Mouse (Mus musculus): Measurements from ENCODE around the gene Arid1a.
A peak's percentile ranks its signal among the peaks of the same experiment; 100 is the strongest.
"Not testable (repeated sequence)": the region's sequence is repeated elsewhere in the genome, so short reads cannot be mapped to it uniquely, and the experiment has no call there.

Gene Arid1a

GRCm38 (mm10) chr4:133656294-133656693 is 100.3 kb downstream of the Arid1a start:
- DNase-seq (ENCODE audit: extremely low read depth, insufficient read length, low spot score), result no peak

- DNase-seq (ENCODE audit: extremely low read depth, insufficient read length, low spot score), result not testable (repeated sequence)
These were observed 102.5 kb downstream of the Arid1a start for GRCm38 (mm10) chr4:133654070-133654469.

DNA sequence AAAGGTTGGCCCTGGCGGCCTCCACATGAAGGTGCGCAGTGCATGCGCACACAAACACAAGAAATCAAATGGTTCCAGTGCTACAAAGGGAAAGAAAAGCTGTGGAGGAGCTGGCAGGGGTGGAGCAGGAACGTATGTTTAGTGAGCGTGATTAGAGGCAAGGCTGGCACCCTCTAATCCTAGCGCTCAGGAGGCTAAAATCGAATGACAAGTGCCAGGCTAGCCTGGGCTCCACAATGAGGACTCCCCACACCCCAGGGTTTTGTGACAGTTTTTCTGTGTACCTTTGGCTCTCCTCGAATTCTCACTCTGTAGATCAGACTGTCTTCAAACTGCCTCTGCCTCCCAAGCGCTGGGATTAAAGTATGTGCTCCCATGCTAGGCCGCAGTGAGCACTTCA is 103.8 kb downstream of the Arid1a start:
- no peak for DNase-seq (ENCODE audit: extremely low read depth, insufficient read length, low spot score)

GRCm38 (mm10) chr4:133651986-133652385 is 104.6 kb downstream of the Arid1a start:
- no peak for DNase-seq (ENCODE audit: extremely low read depth, insufficient read length, low spot score)

GRCm38 (mm10) chr4:133651445-133651844 is 105.1 kb downstream of the Arid1a start:
- no peak for DNase-seq (ENCODE audit: extremely low read depth, insufficient read length, low spot score)

DNA sequence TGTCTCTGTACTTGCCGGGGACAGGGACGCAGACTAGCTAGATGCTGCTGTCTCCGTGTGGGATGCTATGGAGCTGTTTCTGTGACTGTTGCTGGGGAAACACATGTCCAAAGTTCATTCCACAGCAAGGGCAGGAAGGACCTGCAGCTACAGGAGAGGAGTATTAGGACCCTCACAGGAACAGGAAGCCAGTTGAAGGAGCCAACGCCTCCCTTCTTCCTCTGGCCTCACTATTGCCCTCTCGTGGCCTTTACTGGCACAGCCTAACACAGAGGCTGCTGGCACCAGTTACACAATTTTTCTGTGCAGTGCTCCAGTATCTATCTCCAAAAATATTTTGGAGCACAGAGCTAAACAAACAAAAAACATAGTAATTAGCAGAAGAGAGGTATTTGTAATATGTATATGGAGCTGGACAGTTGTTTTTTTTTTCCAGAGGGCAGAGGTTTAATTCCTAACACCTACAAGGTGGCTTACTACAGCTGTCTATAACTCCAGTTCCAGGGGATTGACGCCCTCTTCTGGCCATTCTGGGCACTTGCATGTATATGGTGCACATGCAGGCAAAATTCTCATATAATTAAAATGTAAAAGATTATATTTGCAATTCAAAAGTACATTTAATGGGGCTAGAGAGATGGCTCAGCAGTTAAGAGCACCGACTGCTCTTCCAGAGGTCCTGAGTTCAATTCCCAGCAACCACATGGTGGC is 106.4 kb downstream of the Arid1a start, which contains the start of gene Zdhhc18:
TSS of gene Zdhhc18 (minus strand) at position 166 of the 711 bp plus-strand sequence.
- DNase-seq (ENCODE audit: extremely low read depth, insufficient read length, low spot score), result peak; percentile 36

- not testable (repeated sequence) for DNase-seq (ENCODE audit: extremely low read depth, insufficient read length, low spot score)
These were observed 107.1 kb downstream of the Arid1a start for GRCm38 (mm10) chr4:133649464-133649863.

- no peak for DNase-seq (ENCODE audit: extremely low read depth, insufficient read length, low spot score)
These were observed 110.9 kb downstream of the Arid1a start for GRCm38 (mm10) chr4:133645680-133646079.

GRCm38 (mm10) chr4:133645195-133645594 is 111.4 kb downstream of the Arid1a start:
- DNase-seq (ENCODE audit: extremely low read depth, insufficient read length, low spot score), result no peak

GRCm38 (mm10) chr4:133634043-133634410 is 122.5 kb downstream of the Arid1a start:
- no peak for DNase-seq (ENCODE audit: extremely low read depth, insufficient read length, low spot score)

GRCm38 (mm10) chr4:133633332-133634042 is 123.1 kb downstream of the Arid1a start:
- DNase-seq (ENCODE audit: extremely low read depth, insufficient read length, low spot score), result peak; percentile 81

GRCm38 (mm10) chr4:133632483-133633327 is 123.9 kb downstream of the Arid1a start:
- DNase-seq (ENCODE audit: extremely low read depth, insufficient read length, low spot score), result peak; percentile 50

- DNase-seq (ENCODE audit: extremely low read depth, insufficient read length, low spot score), result peak; percentile 44
These were observed 124.7 kb downstream of the Arid1a start for GRCm38 (mm10) chr4:133631769-133632411.

DNA sequence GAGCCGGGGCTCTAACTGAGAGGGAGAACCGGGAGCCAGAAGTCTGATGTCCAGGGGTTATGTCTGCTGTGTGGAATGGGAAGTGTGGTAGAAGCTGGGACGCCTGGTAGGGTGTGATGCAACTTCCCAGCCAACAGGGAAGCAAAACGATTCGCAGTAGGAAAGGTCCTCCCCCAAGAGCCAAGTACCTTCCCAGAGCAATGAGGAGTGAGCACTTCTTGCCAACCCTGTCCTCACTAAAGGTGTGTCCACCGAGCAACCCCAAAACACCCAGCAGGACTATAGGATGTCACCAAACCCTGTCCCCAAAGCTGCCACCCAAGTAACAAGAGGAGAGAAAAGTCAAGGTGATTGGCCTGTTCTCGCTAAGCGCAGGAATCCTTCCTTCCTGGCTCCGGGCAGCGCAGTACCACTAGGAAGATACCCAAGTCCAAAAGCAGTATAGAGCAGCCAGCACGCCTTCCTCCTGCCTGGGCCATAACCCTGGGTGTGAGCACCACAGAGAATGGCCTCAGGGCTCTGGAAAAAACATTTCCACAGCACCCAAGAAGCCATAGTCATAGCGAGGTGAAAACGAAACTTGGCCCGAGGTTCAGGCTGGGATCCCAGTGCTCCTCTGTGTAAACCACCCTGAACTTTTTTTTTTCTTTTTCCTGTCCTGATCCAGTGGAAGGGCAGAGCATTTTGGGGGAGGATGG is 125.3 kb downstream of the Arid1a start:
- DNase-seq (ENCODE audit: extremely low read depth, insufficient read length, low spot score), result peak; percentile 37

- DNase-seq (ENCODE audit: extremely low read depth, insufficient read length, low spot score), result no peak
These were observed 126.1 kb downstream of the Arid1a start for GRCm38 (mm10) chr4:133630326-133630920.

DNA sequence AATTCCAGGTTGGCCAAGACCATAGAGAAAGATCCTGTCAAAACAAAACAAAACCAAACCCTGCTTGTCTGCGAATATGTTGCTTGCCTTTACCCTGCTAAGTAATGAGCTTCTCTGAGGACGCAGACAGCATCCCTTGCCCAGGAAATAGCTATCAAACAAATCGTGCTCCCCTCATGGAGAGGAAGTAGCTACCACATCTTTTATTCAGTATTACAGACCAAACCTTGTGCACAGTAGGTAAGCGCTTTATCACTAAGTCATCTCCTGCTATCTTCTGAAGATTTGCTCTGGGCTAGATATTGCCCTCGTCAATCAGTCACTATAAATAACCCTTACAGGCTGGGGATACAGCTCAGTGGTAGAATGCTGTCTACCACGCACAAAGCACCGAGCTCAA is 127.4 kb downstream of the Arid1a start:
- DNase-seq (ENCODE audit: extremely low read depth, insufficient read length, low spot score), result no peak
